Mouse (Mus musculus): ENCODE measurements around the gene Gspt1.
"Not testable (repeated sequence)": the region's sequence is repeated elsewhere in the genome, so short reads cannot be mapped to it uniquely, and the experiment has no call there.

DNA sequence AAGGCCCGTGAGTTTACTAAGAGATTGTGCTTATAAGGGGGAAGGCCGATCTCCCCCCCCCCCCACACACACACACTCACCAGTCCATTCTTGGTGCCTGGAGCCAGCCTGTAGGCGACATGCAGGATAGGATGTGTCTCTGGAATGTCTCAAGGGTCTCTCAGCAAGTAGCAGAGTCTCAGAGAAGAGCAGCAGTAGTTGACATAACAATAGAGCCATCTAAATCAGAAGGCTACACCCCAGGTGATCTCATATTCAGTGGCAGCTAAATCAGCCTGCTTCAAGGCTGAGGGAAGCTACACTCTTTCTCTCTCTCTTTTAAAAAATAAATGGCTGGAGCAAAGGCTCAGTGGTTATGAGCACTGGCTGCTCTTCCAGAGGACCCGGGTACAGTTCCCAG is 41.5 kb upstream of the Gspt1 start:
- TF ChIP-seq ETS1 (conservative IDR thresholded peaks at IDR 0.05; ENCODE audit: low read depth, low read length); CTCF (conservative IDR thresholded peaks at IDR 0.05 in 1 of 2, IDR thresholded peaks at IDR 0.05 in 1 of 2; ENCODE audit: low read depth in 2 of 2, low read length in 2 of 2); USF1 (IDR thresholded peaks at IDR 0.05; ENCODE audit: low read depth, low read length); ZKSCAN1 (IDR thresholded peaks at IDR 0.05; ENCODE audit: borderline replicate concordance, low read depth, low read length); ELF1 (IDR thresholded peaks at IDR 0.05; ENCODE audit: low read depth, low read length); POLR2A (IDR thresholded peaks at IDR 0.05; ENCODE audit: low read depth, low read length); MAFK (IDR thresholded peaks at IDR 0.05; ENCODE audit: insufficient replicate concordance, low read length); BHLHE40 (IDR thresholded peaks at IDR 0.05; ENCODE audit: low read depth, low read length); CHD2 (IDR thresholded peaks at IDR 0.05; ENCODE audit: low read length): not testable (repeated sequence)

Data from CH12.LX (cell line).